Mouse (Mus musculus): ENCODE results near the gene 4930507D05Rik. TPM values are rescaled to one million over a fixed set of nuclear protein-coding genes. Genes with fewer than 3 reads are reported as not detected.
A peak's percentile ranks its signal among the peaks of the same experiment; 100 is the strongest.

4930507D05Rik gene
- total and polyA plus RNA-seq, 3 experiments, result 0.27 to 0.68 (median 0.39) TPM

DNA sequence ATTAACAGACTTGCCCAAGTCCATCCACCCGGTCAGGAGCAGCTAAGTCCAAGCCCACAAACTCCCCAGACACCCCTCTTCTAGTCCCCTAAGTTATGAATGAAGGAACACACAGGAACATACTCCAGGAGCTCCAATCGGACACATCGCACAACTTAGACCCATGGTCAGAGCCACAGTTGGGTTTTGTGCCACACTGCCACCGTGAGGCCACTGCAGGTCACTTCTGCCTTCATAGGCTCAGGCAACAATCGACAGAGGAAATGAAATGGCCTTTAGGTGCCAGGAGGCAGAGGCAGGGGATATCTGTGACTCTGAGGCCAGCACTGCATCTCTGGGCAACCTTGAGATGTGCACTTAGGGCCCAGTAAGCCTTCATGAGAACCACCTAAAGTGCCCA is 38.3 kb upstream of the 4930507D05Rik start:
- TF ChIP-seq USF2 (conservative IDR thresholded peaks at IDR 0.05; ENCODE audit: low read depth, low read length) (no peak), ELF1 (IDR thresholded peaks at IDR 0.05; ENCODE audit: low read depth, low read length) (no peak), HCFC1 (IDR thresholded peaks at IDR 0.05; ENCODE audit: low read depth, low read length) (no peak), TBP (conservative IDR thresholded peaks at IDR 0.05; ENCODE audit: low read depth, low read length) (no peak), RAD21 (IDR thresholded peaks at IDR 0.05; ENCODE audit: low read depth, low read length) (peak; percentile 80), JUND (conservative IDR thresholded peaks at IDR 0.05; ENCODE audit: low read depth, low read length) (no peak), NRF1 (IDR thresholded peaks at IDR 0.05; ENCODE audit: low read depth, low read length) (0 out of 2 replicates have a peak, but pooled peaks have one; percentile 2), MAX (IDR thresholded peaks at IDR 0.05; ENCODE audit: low read length) (no peak), CHD2 (IDR thresholded peaks at IDR 0.05; ENCODE audit: low read length) (no peak), SIN3A (IDR thresholded peaks at IDR 0.05; ENCODE audit: low read length) (no peak), POLR2A (IDR thresholded peaks at IDR 0.05; ENCODE audit: low read depth, low read length) (no peak), MAZ (IDR thresholded peaks at IDR 0.05; ENCODE audit: low read depth, low read length) (no peak), BHLHE40 (IDR thresholded peaks at IDR 0.05; ENCODE audit: low read depth, low read length) (no peak), RCOR1 (conservative IDR thresholded peaks at IDR 0.05; ENCODE audit: low read depth, low read length) (no peak), USF1 (IDR thresholded peaks at IDR 0.05; ENCODE audit: low read depth, low read length) (no peak), ETS1 (conservative IDR thresholded peaks at IDR 0.05; ENCODE audit: low read depth, low read length) (no peak), KAT2A (IDR thresholded peaks at IDR 0.05; ENCODE audit: insufficient replicate concordance, low read length) (no peak), CTCF (conservative IDR thresholded peaks at IDR 0.05 in 1 of 2, IDR thresholded peaks at IDR 0.05 in 1 of 2; ENCODE audit: low read depth in 2 of 2, low read length in 2 of 2) (peak; percentile 72 to 93), SMC3 (IDR thresholded peaks at IDR 0.05; ENCODE audit: low read depth, low read length) (peak; percentile 87), GABPA (IDR thresholded peaks at IDR 0.05; ENCODE audit: insufficient replicate concordance, low read depth, low read length) (no peak), ZC3H11A (IDR thresholded peaks at IDR 0.05; ENCODE audit: low read depth, low read length) (peak; percentile 33; the same call in 1 of the 2 replicates)
- in situ Hi-C loops (cut with MboI; ENCODE audit: low pct_ligation_motif_present, low pct_unique_long_range_greater_than_20kb, low sequenced_read_pairs), result no loop called here
- Histone ChIP-seq H3K4me2 (ENCODE audit: insufficient read depth, low read depth, poor library complexity, severe bottlenecking) (peak overlapping the region; percentile 10), H3K9ac (ENCODE audit: insufficient read depth, low read depth) (no peak overlapping the region), H3K36me3 (replicated peaks in 1 of 2; ENCODE audit: control insufficient read depth in 1 of 2, insufficient read depth in 1 of 2, low read length in 1 of 2) (no peaks in the 10 kb centered on the region), H3K27me3 (replicated peaks) (peaks cover 76% of the 10 kb centered on the region), H3K4me1 (ENCODE audit: control insufficient read depth in 1 of 2, insufficient read depth in 2 of 2) (peaks cover 0 to 5% of the 10 kb centered on the region in 2 experiments; a peak in 2 of 4 replicates), H3K79me2 (replicated peaks; ENCODE audit: control insufficient read depth, extremely low read depth, insufficient read depth, poor library complexity, severe bottlenecking) (no peaks in the 10 kb centered on the region), H3K27ac (ENCODE audit: insufficient read depth, low read depth) (no peak overlapping the region), H3K9me3 (replicated peaks; ENCODE audit: low read length) (no peaks in the 10 kb centered on the region), H3K4me3 (replicated peaks in 1 of 3; ENCODE audit: low read depth in 2 of 3, low read length in 2 of 3, poor library complexity in 1 of 3) (no peak overlapping the region)
- peak; percentile 65 for DNase-seq (ENCODE audit: extremely low read depth)
- dilution Hi-C loops (cut with MboI; ENCODE audit: extremely low pct_ligation_motif_present, extremely low pct_unique_long_range_greater_than_20kb, low sequenced_read_pairs), result no loop called here

All from CH12.LX (cell line).